Mouse (Mus musculus) urinary bladder, postnatal 10 days (tissue): Measurements from ENCODE around the gene Mtmr1.

Experiments used
- DNase-seq: peaks from one replicate; pipeline ENCODE4 v3.0.0; 2022; ENCODE audit warnings: low spot score

The Mtmr1 gene

GRCm38 (mm10) chrX:71456078-71456737 lies 91.6 kb downstream of the Mtmr1 start:
- no peak for DNase-seq

GRCm38 (mm10) chrX:71464138-71464826 lies 99.7 kb downstream of the Mtmr1 start:
- DNase-seq, result no peak

- no peak for DNase-seq
Measured at GRCm38 (mm10) chrX:71465417-71465816, 100.9 kb downstream of the Mtmr1 start.

- no peak for DNase-seq
Measured at GRCm38 (mm10) chrX:71467491-71467890, 102.9 kb downstream of the Mtmr1 start.
